Mouse (Mus musculus): ENCODE measurements around the gene Lhfp. TPM values are rescaled to one million over a fixed set of nuclear protein-coding genes. Genes with fewer than 3 reads are reported as not detected.
"Not testable (repeated sequence)": the region's sequence is repeated elsewhere in the genome, so short reads cannot be mapped to it uniquely, and the experiment has no call there.

The Lhfp gene
- polyA plus RNA-seq, 1 experiment: 12.1 TPM

GRCm38 (mm10) chr3:53253223-53253832 is 212.0 kb downstream of the Lhfp start:
- H3K36me3 ChIP-seq (ENCODE audit: control insufficient read depth, insufficient read depth, low read length, poor library complexity, severe bottlenecking): no peaks in the 10 kb centered on the region
- no peak overlapping the region for H3K27ac ChIP-seq (ENCODE audit: insufficient read depth, low read length)
- H3K4me3 ChIP-seq (ENCODE audit: low read depth, low read length): no peak overlapping the region
- no peaks in the 10 kb centered on the region for H3K27me3 ChIP-seq (ENCODE audit: control insufficient read depth, insufficient read depth, low read length, poor library complexity, severe bottlenecking)
- no peaks in the 10 kb centered on the region for H3K4me1 ChIP-seq (ENCODE audit: control insufficient read depth, insufficient read depth, low read length)
- no peak overlapping the region for H3K9ac ChIP-seq (ENCODE audit: low read depth, poor library complexity, severe bottlenecking)
- TF ChIP-seq EP300 (IDR thresholded peaks at IDR 0.05; ENCODE audit: insufficient read depth, low read depth, low read length) (no peak), CTCF (IDR thresholded peaks at IDR 0.05; ENCODE audit: low read depth, low read length) (no peak), POLR2A (IDR thresholded peaks at IDR 0.05; ENCODE audit: insufficient read depth, low read length) (no peak)
- H3K9me3 ChIP-seq (replicated peaks; ENCODE audit: control insufficient read depth, insufficient read depth, low read length, poor library complexity, severe bottlenecking): no peaks in the 10 kb centered on the region

DNA sequence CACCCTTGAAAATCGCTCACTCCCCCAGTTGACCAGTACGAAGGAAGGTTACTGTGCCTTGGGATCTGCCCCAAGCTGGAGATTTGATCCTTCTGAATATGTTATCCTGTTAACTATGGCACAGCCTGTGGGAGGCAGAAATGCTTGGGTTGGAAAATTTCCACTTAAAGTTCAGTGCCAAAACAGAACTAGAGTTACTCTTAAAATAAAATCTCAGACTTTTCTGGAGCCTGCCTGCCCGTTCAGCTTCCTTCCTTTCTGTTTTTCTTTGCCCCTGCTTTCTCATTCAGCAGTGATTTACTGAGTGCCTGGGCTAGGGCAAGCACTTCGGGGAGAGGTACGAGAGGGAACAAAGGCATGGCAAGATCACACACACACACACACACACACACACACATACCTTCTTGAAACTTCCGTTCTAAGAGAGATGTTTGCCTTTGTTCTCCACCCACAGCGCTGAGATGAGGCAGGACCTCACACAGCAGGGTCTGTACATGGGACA is 217.4 kb downstream of the Lhfp start:
- Histone ChIP-seq H3K9me3 (replicated peaks; ENCODE audit: control insufficient read depth, insufficient read depth, low read length, poor library complexity, severe bottlenecking) (no peaks in the 10 kb centered on the region), H3K27me3 (ENCODE audit: control insufficient read depth, insufficient read depth, low read length, poor library complexity, severe bottlenecking) (no peaks in the 10 kb centered on the region), H3K4me1 (ENCODE audit: control insufficient read depth, insufficient read depth, low read length) (no peaks in the 10 kb centered on the region), H3K36me3 (ENCODE audit: control insufficient read depth, insufficient read depth, low read length, poor library complexity, severe bottlenecking) (no peaks in the 10 kb centered on the region; the same call in 1 of the 2 replicates), H3K9ac (ENCODE audit: low read depth, poor library complexity, severe bottlenecking) (no peak overlapping the region), H3K27ac (ENCODE audit: insufficient read depth, low read length) (no peak overlapping the region), H3K4me3 (ENCODE audit: low read depth, low read length) (no peak overlapping the region)
- TF ChIP-seq CTCF (IDR thresholded peaks at IDR 0.05; ENCODE audit: low read depth, low read length): no peak
- TF ChIP-seq POLR2A (IDR thresholded peaks at IDR 0.05; ENCODE audit: insufficient read depth, low read length): no peak
- no peak for TF ChIP-seq EP300 (IDR thresholded peaks at IDR 0.05; ENCODE audit: insufficient read depth, low read depth, low read length)

DNA sequence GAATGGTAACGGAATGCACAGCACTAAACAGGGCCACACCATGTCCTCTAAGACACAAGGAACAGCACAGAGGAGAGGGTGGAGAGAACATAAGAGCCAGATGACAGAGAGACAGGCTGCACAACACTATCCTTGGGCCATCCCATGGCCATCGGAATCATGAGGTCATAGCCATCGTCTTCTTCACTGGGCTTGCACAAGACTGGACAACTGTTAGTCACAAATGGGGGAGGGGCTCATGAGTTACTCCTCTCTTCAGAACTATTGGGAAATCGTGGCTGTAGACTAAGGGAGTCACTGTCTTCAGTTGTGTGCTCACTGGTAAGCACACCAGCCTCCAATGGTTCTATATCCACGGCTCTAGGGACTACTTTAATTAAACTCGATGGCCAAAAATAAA is 224.8 kb downstream of the Lhfp start:
- Histone ChIP-seq H3K9ac (ENCODE audit: low read depth, poor library complexity, severe bottlenecking) (no peak overlapping the region), H3K9me3 (replicated peaks; ENCODE audit: control insufficient read depth, insufficient read depth, low read length, poor library complexity, severe bottlenecking) (no peaks in the 10 kb centered on the region), H3K4me3 (ENCODE audit: low read depth, low read length) (no peak overlapping the region), H3K36me3 (ENCODE audit: control insufficient read depth, insufficient read depth, low read length, poor library complexity, severe bottlenecking) (no peaks in the 10 kb centered on the region; the same call in 1 of the 2 replicates), H3K4me1 (ENCODE audit: control insufficient read depth, insufficient read depth, low read length) (no peaks in the 10 kb centered on the region), H3K27me3 (ENCODE audit: control insufficient read depth, insufficient read depth, low read length, poor library complexity, severe bottlenecking) (no peaks in the 10 kb centered on the region), H3K27ac (ENCODE audit: insufficient read depth, low read length) (no peak overlapping the region)
- TF ChIP-seq CTCF (IDR thresholded peaks at IDR 0.05; ENCODE audit: low read depth, low read length): no peak
- TF ChIP-seq EP300 (IDR thresholded peaks at IDR 0.05; ENCODE audit: insufficient read depth, low read depth, low read length): no peak
- no peak for TF ChIP-seq POLR2A (IDR thresholded peaks at IDR 0.05; ENCODE audit: insufficient read depth, low read length)

- Histone ChIP-seq H3K4me3 (ENCODE audit: low read depth, low read length) (no peak overlapping the region), H3K27ac (ENCODE audit: insufficient read depth, low read length) (no peak overlapping the region), H3K36me3 (ENCODE audit: control insufficient read depth, insufficient read depth, low read length, poor library complexity, severe bottlenecking) (no peaks in the 10 kb centered on the region; the same call in 1 of the 2 replicates), H3K27me3 (ENCODE audit: control insufficient read depth, insufficient read depth, low read length, poor library complexity, severe bottlenecking) (no peaks in the 10 kb centered on the region), H3K4me1 (ENCODE audit: control insufficient read depth, insufficient read depth, low read length) (no peaks in the 10 kb centered on the region), H3K9me3 (replicated peaks; ENCODE audit: control insufficient read depth, insufficient read depth, low read length, poor library complexity, severe bottlenecking) (no peaks in the 10 kb centered on the region), H3K9ac (ENCODE audit: low read depth, poor library complexity, severe bottlenecking) (no peak overlapping the region)
- TF ChIP-seq POLR2A (IDR thresholded peaks at IDR 0.05; ENCODE audit: insufficient read depth, low read length): no peak
- TF ChIP-seq EP300 (IDR thresholded peaks at IDR 0.05; ENCODE audit: insufficient read depth, low read depth, low read length): no peak
- no peak for TF ChIP-seq CTCF (IDR thresholded peaks at IDR 0.05; ENCODE audit: low read depth, low read length)
These were observed 225.7 kb downstream of the Lhfp start for GRCm38 (mm10) chr3:53267046-53267445.

DNA sequence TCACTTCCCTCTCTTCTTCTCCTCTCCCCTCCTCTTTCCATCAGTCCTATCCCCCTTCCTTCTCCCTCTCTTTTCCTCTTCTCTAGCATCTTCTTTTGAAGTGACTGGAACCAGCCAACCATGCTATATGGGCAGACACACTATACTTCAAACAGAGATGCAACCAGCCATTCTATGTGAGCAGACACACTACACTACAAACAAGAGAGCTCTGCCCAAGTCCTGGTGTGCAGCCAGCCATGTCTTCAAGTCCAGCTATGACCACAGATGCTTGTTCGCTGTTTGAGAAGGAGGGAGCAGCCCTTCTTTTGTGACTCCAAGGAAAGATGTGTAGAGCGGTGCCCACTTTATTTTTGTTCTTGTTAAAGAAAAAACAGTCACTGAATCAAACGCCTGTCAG is 231.9 kb downstream of the Lhfp start:
- Histone ChIP-seq H3K36me3 (ENCODE audit: control insufficient read depth, insufficient read depth, low read length, poor library complexity, severe bottlenecking) (no peaks in the 10 kb centered on the region), H3K27me3 (ENCODE audit: control insufficient read depth, insufficient read depth, low read length, poor library complexity, severe bottlenecking) (no peaks in the 10 kb centered on the region; the same call in 1 of the 2 replicates), H3K9me3 (replicated peaks; ENCODE audit: control insufficient read depth, insufficient read depth, low read length, poor library complexity, severe bottlenecking) (no peaks in the 10 kb centered on the region), H3K9ac (ENCODE audit: low read depth, poor library complexity, severe bottlenecking) (no peak overlapping the region), H3K27ac (ENCODE audit: insufficient read depth, low read length) (no peak overlapping the region), H3K4me1 (ENCODE audit: control insufficient read depth, insufficient read depth, low read length) (no peaks in the 10 kb centered on the region), H3K4me3 (ENCODE audit: low read depth, low read length) (no peak overlapping the region)
- no peak for TF ChIP-seq EP300 (IDR thresholded peaks at IDR 0.05; ENCODE audit: insufficient read depth, low read depth, low read length)
- no peak for TF ChIP-seq CTCF (IDR thresholded peaks at IDR 0.05; ENCODE audit: low read depth, low read length)
- no peak for TF ChIP-seq POLR2A (IDR thresholded peaks at IDR 0.05; ENCODE audit: insufficient read depth, low read length)

DNA sequence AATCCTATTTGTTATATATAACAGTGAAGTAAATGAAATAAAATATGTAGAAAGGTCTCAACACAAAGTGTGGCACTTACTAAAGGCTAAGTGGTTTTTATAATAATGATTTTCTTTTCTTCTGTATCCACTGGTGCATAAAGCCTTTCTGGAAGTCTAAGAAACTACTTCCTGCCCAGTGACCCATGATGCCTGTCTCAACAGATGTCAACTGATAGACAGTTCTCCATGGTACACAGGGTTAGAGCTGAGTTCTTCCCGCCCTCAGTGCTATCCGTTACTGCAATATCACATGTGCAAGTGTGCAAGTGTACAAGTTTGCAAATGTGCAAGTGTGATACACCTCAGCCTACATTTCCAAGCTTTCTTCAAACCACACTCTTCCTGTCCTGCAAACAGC is 236.7 kb downstream of the Lhfp start:
- no peak overlapping the region for H3K4me3 ChIP-seq (ENCODE audit: low read depth, low read length)
- H3K9me3 ChIP-seq (replicated peaks; ENCODE audit: control insufficient read depth, insufficient read depth, low read length, poor library complexity, severe bottlenecking): no peaks in the 10 kb centered on the region
- TF ChIP-seq POLR2A (IDR thresholded peaks at IDR 0.05; ENCODE audit: insufficient read depth, low read length) (no peak), EP300 (IDR thresholded peaks at IDR 0.05; ENCODE audit: insufficient read depth, low read depth, low read length) (no peak), CTCF (IDR thresholded peaks at IDR 0.05; ENCODE audit: low read depth, low read length) (no peak)
- H3K27ac ChIP-seq (ENCODE audit: insufficient read depth, low read length): no peak overlapping the region
- no peaks in the 10 kb centered on the region for H3K4me1 ChIP-seq (ENCODE audit: control insufficient read depth, insufficient read depth, low read length)
- no peak overlapping the region for H3K9ac ChIP-seq (ENCODE audit: low read depth, poor library complexity, severe bottlenecking)
- no peaks in the 10 kb centered on the region for H3K36me3 ChIP-seq (ENCODE audit: control insufficient read depth, insufficient read depth, low read length, poor library complexity, severe bottlenecking)
- no peaks in the 10 kb centered on the region for H3K27me3 ChIP-seq (ENCODE audit: control insufficient read depth, insufficient read depth, low read length, poor library complexity, severe bottlenecking)

- not testable (repeated sequence) for H3K27ac ChIP-seq (ENCODE audit: insufficient read depth, low read length); H3K9me3 ChIP-seq (replicated peaks; ENCODE audit: control insufficient read depth, insufficient read depth, low read length, poor library complexity, severe bottlenecking); H3K4me3 ChIP-seq (ENCODE audit: low read depth, low read length); H3K36me3 ChIP-seq (ENCODE audit: control insufficient read depth, insufficient read depth, low read length, poor library complexity, severe bottlenecking); H3K27me3 ChIP-seq (ENCODE audit: control insufficient read depth, insufficient read depth, low read length, poor library complexity, severe bottlenecking); H3K4me1 ChIP-seq (ENCODE audit: control insufficient read depth, insufficient read depth, low read length); H3K9ac ChIP-seq (ENCODE audit: low read depth, poor library complexity, severe bottlenecking)
These were observed 240.7 kb downstream of the Lhfp start for GRCm38 (mm10) chr3:53282005-53282404.

Data from ES-Bruce4 (cell line).